Mouse (Mus musculus) midbrain, embryonic 10.5 days (tissue): ENCODE results near the gene Bmpr1a. TPM values are rescaled to one million over a fixed set of nuclear protein-coding genes. Genes with fewer than 3 reads are reported as not detected.
A peak's percentile ranks its signal among the peaks of the same experiment; 100 is the strongest.

Experiments used
- DNase-seq: peaks from one replicate; pipeline ENCODE4 v3.0.0-alpha.2; 2017; ENCODE audit warnings: low spot score
- H3K27ac ChIP-seq: fragments of 300-500 bp; sonication (generic); replicated peaks from 2 replicates; pipeline ENCODE4 v1.5.1; 2016; ENCODE audit warnings: mild to moderate bottlenecking
- H3K27me3 ChIP-seq: fragments of 300-500 bp; sonication (generic); 2 replicates; pipeline ENCODE4 v1.6.1; 2016; ENCODE audit warnings: low read depth, mild to moderate bottlenecking; ENCODE audit not compliant: poor library complexity, severe bottlenecking
- H3K36me3 ChIP-seq: fragments of 300-500 bp; sonication (generic); 2 replicates; pipeline ENCODE4 v1.6.1; 2016; ENCODE audit warnings: mild to moderate bottlenecking, moderate library complexity
- H3K4me1 ChIP-seq: fragments of 300-500 bp; sonication (generic); 2 replicates; pipeline ENCODE4 v1.6.1; 2016
- H3K4me3 ChIP-seq: fragments of 300-500 bp; sonication (generic); 2 replicates; pipeline ENCODE4 v1.5.1; 2016; ENCODE audit warnings: mild to moderate bottlenecking, moderate library complexity
- H3K9me3 ChIP-seq: fragments of 300-500 bp; sonication (generic); replicated peaks from 2 replicates; pipeline ENCODE4 v1.6.1; 2016; ENCODE audit warnings: mild to moderate bottlenecking
- WGBS: fragments of 180-500 bp; shearing (Covaris S2); methylation state at CpG from one replicate; pipeline ENCODE4 v1.1.7; 2016; 5-methylcytosine and 5-hydroxymethylcytosine counted together
- polyA plus RNA-seq: library from polyadenylated mRNA; unstranded; fragments of >200 nt; fragmentation: Nextera tagmentation; extraction: Ambion mirVana; gene quantifications from 2 replicates; pipeline ENCODE4 v1.2.1, GENCODE M21; 2016

The Bmpr1a gene
- polyA plus RNA-seq, 1 experiment from 2014 or later: 38.7 TPM

- no peak within 1 kb of the TSS for H3K4me3 ChIP-seq
- no peaks in the 10 kb centered on the region for H3K36me3 ChIP-seq
- no peak within 1 kb of the TSS for H3K27ac ChIP-seq
- no peak for DNase-seq
- no peaks in the 10 kb centered on the region for H3K27me3 ChIP-seq
- no peaks in the 10 kb centered on the region for H3K4me1 ChIP-seq
- 92% methylated on average over 8 of the region's 8 CpGs for WGBS
- 0 out of 2 replicates have a peak, but pooled peaks cover 4% of the 10 kb centered on the region for H3K9me3 ChIP-seq
Measured at GRCm38 (mm10) chr14:34522701-34523100, 19.6 kb upstream of the Bmpr1a start, which contains the start of gene 9230112D13Rik. 9230112D13Rik (minus strand) TSS chr14:34522801.

GRCm38 (mm10) chr14:34517959-34518544, 14.9 kb upstream of the Bmpr1a start:
- 0 out of 2 replicates have a peak, but pooled peaks cover 3% of the 10 kb centered on the region for H3K27me3 ChIP-seq
- no peaks in the 10 kb centered on the region for H3K4me1 ChIP-seq
- H3K36me3 ChIP-seq: no peaks in the 10 kb centered on the region
- H3K4me3 ChIP-seq: no peak overlapping the region
- 91% methylated on average over 8 of the region's 8 CpGs for WGBS
- H3K27ac ChIP-seq: no peak overlapping the region
- no peak for DNase-seq
- H3K9me3 ChIP-seq: 0 out of 2 replicates have a peak, but pooled peaks cover 4% of the 10 kb centered on the region

GRCm38 (mm10) chr14:34516960-34517577, 13.9 kb upstream of the Bmpr1a start:
- 94% methylated on average over 10 of the region's 10 CpGs for WGBS
- Histone ChIP-seq H3K27ac (no peak overlapping the region), H3K36me3 (no peaks in the 10 kb centered on the region), H3K4me3 (no peak overlapping the region), H3K9me3 (0 out of 2 replicates have a peak, but pooled peaks cover 2% of the 10 kb centered on the region), H3K27me3 (0 out of 2 replicates have a peak, but pooled peaks cover 3% of the 10 kb centered on the region), H3K4me1 (no peaks in the 10 kb centered on the region)
- DNase-seq: no peak

- Histone ChIP-seq H3K27ac (no peak overlapping the region), H3K27me3 (0 out of 2 replicates have a peak, but pooled peaks cover 3% of the 10 kb centered on the region), H3K4me1 (no peaks in the 10 kb centered on the region), H3K36me3 (no peaks in the 10 kb centered on the region), H3K9me3 (no peaks in the 10 kb centered on the region), H3K4me3 (no peak overlapping the region)
- no peak for DNase-seq
- 91% methylated on average over 5 of the region's 5 CpGs for WGBS
Measured at GRCm38 (mm10) chr14:34515860-34516259, 12.7 kb upstream of the Bmpr1a start.

- Histone ChIP-seq H3K9me3 (no peaks in the 10 kb centered on the region), H3K27ac (no peak overlapping the region), H3K4me3 (no peak overlapping the region), H3K36me3 (no peaks in the 10 kb centered on the region), H3K4me1 (peaks cover 3% of the 10 kb centered on the region), H3K27me3 (0 out of 2 replicates have a peak, but pooled peaks cover 3% of the 10 kb centered on the region)
- no peak for DNase-seq
- WGBS: 60% methylated on average over 6 of the region's 6 CpGs
Measured at GRCm38 (mm10) chr14:34514120-34514519, 11.0 kb upstream of the Bmpr1a start.

- no peak for DNase-seq
- WGBS: 87% methylated on average over 4 of the region's 4 CpGs
- H3K27me3 ChIP-seq: 0 out of 2 replicates have a peak, but pooled peaks cover 3% of the 10 kb centered on the region
- H3K4me1 ChIP-seq: peaks cover 18% of the 10 kb centered on the region
- H3K36me3 ChIP-seq: no peaks in the 10 kb centered on the region
- H3K4me3 ChIP-seq: no peak overlapping the region
- H3K27ac ChIP-seq: no peak overlapping the region
- no peaks in the 10 kb centered on the region for H3K9me3 ChIP-seq
Measured at GRCm38 (mm10) chr14:34512602-34513001, 9.5 kb upstream of the Bmpr1a start.

GRCm38 (mm10) chr14:34511901-34512300, 8.8 kb upstream of the Bmpr1a start:
- H3K27me3 ChIP-seq: 0 out of 2 replicates have a peak, but pooled peaks cover 3% of the 10 kb centered on the region
- H3K4me1 ChIP-seq: peaks cover 21% of the 10 kb centered on the region
- WGBS: 83% methylated on average over 11 of the region's 11 CpGs
- no peak overlapping the region for H3K27ac ChIP-seq
- H3K9me3 ChIP-seq: no peaks in the 10 kb centered on the region
- no peaks in the 10 kb centered on the region for H3K36me3 ChIP-seq
- H3K4me3 ChIP-seq: no peak overlapping the region
- DNase-seq: no peak

GRCm38 (mm10) chr14:34508842-34509439, 5.8 kb upstream of the Bmpr1a start:
- Histone ChIP-seq H3K4me1 (peaks cover 27% of the 10 kb centered on the region), H3K9me3 (no peaks in the 10 kb centered on the region), H3K27me3 (peaks cover 15% of the 10 kb centered on the region), H3K27ac (peak overlapping the region; percentile 17; the same call in 1 of the 2 replicates), H3K36me3 (no peaks in the 10 kb centered on the region), H3K4me3 (no peak overlapping the region)
- DNase-seq: no peak
- WGBS: 62% methylated on average over 7 of the region's 7 CpGs

- Histone ChIP-seq H3K4me1 (peaks cover 33% of the 10 kb centered on the region), H3K27ac (0 out of 2 replicates have a peak overlapping the region, but pooled peaks have one; percentile 17), H3K36me3 (no peaks in the 10 kb centered on the region), H3K4me3 (no peak overlapping the region), H3K27me3 (peaks cover 15% of the 10 kb centered on the region), H3K9me3 (no peaks in the 10 kb centered on the region)
- WGBS: 73% methylated on average over 4 of the region's 4 CpGs
- DNase-seq: no peak
Measured at GRCm38 (mm10) chr14:34508187-34508840, 5.2 kb upstream of the Bmpr1a start.

GRCm38 (mm10) chr14:34505309-34505708, 2.2 kb upstream of the Bmpr1a start:
- Histone ChIP-seq H3K4me1 (peaks cover 43% of the 10 kb centered on the region), H3K27me3 (peaks cover 15% of the 10 kb centered on the region), H3K27ac (no peak overlapping the region), H3K4me3 (no peak overlapping the region), H3K9me3 (no peaks in the 10 kb centered on the region), H3K36me3 (no peaks in the 10 kb centered on the region)
- WGBS: 75% methylated on average over 7 of the region's 7 CpGs
- DNase-seq: no peak

- 89% methylated on average over 5 of the region's 5 CpGs for WGBS
- no peak for DNase-seq
- H3K27ac ChIP-seq: no peak overlapping the region
- no peaks in the 10 kb centered on the region for H3K9me3 ChIP-seq
- no peak overlapping the region for H3K4me3 ChIP-seq
- no peaks in the 10 kb centered on the region for H3K36me3 ChIP-seq
- H3K4me1 ChIP-seq: peaks cover 52% of the 10 kb centered on the region
- peaks cover 15% of the 10 kb centered on the region for H3K27me3 ChIP-seq
Measured at GRCm38 (mm10) chr14:34504377-34504776, 1.2 kb upstream of the Bmpr1a start.

- Histone ChIP-seq H3K27ac (peak overlapping the region; percentile 99), H3K4me1 (peaks cover 52% of the 10 kb centered on the region), H3K36me3 (no peaks in the 10 kb centered on the region), H3K27me3 (peaks cover 15% of the 10 kb centered on the region), H3K4me3 (peak overlapping the region; percentile 89), H3K9me3 (no peaks in the 10 kb centered on the region)
- WGBS: 52% methylated on average over 6 of the region's 6 CpGs
- DNase-seq: no peak
Measured at GRCm38 (mm10) chr14:34503759-34504158, 618 bp upstream of the Bmpr1a start.
